Mouse (Mus musculus): Measurements from ENCODE around the gene Tbc1d30. TPM values are rescaled to one million over a fixed set of nuclear protein-coding genes. Genes with fewer than 3 reads are reported as not detected.
A peak's percentile ranks its signal among the peaks of the same experiment; 100 is the strongest.

Tbc1d30 gene
- polyA plus RNA-seq (2015; fragmentation: Nextera tagmentation; extraction: Ambion mirVana) = 1.6 and 2.1 TPM in 2 replicates

DNA sequence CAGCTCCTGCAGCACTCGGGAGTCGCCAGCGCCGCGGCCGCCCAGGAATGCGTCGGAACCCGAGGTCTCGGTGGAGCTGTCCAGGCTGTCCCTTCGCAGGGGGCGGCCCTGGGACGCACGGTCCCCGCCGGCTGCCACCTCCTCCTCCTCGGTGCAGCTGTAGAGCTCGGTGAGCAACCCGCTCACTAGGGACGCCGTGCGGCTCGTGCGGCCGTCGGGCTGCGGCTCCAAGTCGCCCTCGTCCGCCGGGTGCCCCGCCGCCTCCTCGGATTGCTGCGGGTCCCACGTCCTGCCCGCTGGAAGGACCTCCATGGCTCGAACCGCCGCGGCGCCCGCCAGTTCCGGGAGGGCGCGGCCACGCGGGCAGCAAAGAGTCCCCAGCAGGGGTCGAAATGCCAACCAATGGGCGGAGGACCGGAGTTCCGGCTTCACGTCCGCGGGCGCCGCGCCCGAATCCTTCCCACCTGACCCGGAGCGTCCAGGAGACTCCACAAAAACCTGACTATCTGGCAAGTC, at the start of gene Tbc1d30:
Gene Tbc1d30, minus strand, starts transcription at position 213 of the 516 bp plus-strand sequence.
- no peaks in the 10 kb centered on the region for H3K36me3 ChIP-seq
- under 1% methylated on average over 56 of the region's 61 CpGs for WGBS

GRCm38 (mm10) chr10:121398599-121398998, 47.5 kb upstream of the Tbc1d30 start:
- Histone ChIP-seq H3K4me2 (no peak overlapping the region), H3K27me3 (no peaks in the 10 kb centered on the region), H3K9ac (no peak overlapping the region), H3K4me3 (no peak overlapping the region), H3K9me3 (no peaks in the 10 kb centered on the region), H3K4me1 (peaks cover 17% of the 10 kb centered on the region), H3K36me3 (peaks cover 33% of the 10 kb centered on the region), H3K27ac (no peak overlapping the region)
- no peak for ATAC-seq (ENCODE audit: insufficient number of reproducible peaks, insufficient read depth, low FRiP score, low TSS enrichment, low read depth)
- WGBS = 90% methylated on average over 7 of the region's 7 CpGs

More for the DNA sequence above, at the start of gene Tbc1d30:
- no peaks in the 10 kb centered on the region for H3K9me3 ChIP-seq
- peak within 1 kb of the TSS; percentile 95 for H3K4me2 ChIP-seq
- ATAC-seq (ENCODE audit: insufficient number of reproducible peaks, insufficient read depth, low FRiP score, low TSS enrichment, low read depth) = no peak
- H3K27me3 ChIP-seq = peaks cover 39% of the 10 kb centered on the region
- H3K4me1 ChIP-seq = peaks cover 16% of the 10 kb centered on the region
- H3K4me3 ChIP-seq = peak within 1 kb of the TSS; percentile 56
- peak within 1 kb of the TSS; percentile 64 for H3K9ac ChIP-seq
- no peak within 1 kb of the TSS; the same call in 1 of the 2 replicates for H3K27ac ChIP-seq

DNA sequence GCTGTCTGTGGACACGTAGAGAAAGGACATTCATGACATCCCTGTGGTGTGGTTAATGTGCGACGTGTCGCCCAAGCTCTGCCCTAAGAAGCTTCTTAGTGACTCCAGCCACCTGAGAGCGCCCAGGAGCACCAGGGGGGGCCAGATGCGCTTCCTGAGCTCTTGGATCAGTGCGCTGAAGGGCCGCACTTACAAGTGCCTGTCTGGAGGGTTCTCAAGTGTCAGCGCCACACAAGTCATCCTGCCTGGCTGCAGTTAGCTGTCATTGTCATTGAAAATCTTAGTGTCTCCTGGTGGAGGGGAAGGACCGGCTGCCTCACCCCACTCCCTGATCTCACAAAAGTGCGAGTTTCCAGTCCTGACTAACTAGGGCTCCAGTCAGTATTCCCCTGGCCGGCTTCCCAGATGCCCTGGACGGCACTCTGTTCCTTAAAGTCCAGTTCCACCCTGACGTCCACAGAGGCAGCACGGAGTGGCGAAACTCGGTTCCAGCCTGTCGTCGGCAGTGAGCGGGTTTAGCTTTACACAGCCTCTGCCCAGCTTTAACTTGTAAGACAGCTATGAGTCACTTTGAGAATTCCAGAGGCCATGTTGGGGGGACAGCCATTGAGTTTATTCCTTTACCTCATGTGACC, 44.6 kb upstream of the Tbc1d30 start:
- Histone ChIP-seq H3K27ac (no peak overlapping the region), H3K36me3 (peaks cover 63% of the 10 kb centered on the region)
- WGBS = 82% methylated on average over 20 of the region's 20 CpGs

DNA sequence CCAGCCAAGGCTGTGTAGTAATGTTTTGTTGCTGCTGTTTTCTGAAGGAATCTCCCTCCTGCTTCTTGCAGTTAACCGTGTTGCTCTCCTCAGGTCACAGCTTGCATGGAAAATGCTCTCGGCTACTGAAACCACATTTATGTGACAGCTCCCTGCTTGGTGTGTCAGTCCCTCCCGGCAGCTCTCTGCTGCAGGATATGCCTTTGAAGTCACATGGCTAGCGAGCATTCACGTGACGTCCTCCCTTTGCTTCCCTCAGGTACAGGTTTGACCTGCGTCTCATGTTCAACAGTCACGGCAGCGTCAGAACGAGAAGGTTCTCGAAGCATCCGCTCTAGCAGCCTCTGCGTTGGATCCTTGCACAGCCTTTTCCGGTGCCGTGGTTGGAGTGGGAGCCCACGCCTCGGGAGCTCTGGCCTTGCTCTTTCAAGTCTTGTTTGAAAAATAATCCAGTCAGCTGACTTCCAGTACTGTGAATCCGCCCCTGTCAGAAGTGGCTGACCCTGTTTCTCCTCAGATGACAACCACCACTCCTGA, 43.8 kb upstream of the Tbc1d30 start:
- Histone ChIP-seq H3K36me3 (peaks cover 71% of the 10 kb centered on the region), H3K4me3 (no peak overlapping the region), H3K27me3 (no peaks in the 10 kb centered on the region), H3K9ac (no peak overlapping the region), H3K27ac (peak overlapping the region; percentile 52), H3K9me3 (no peaks in the 10 kb centered on the region), H3K4me1 (peaks cover 17% of the 10 kb centered on the region), H3K4me2 (no peak overlapping the region)
- WGBS = 57% methylated on average over 18 of the region's 18 CpGs
- no peak for ATAC-seq (ENCODE audit: insufficient number of reproducible peaks, insufficient read depth, low FRiP score, low TSS enrichment, low read depth)

More for the DNA sequence above, 44.6 kb upstream of the Tbc1d30 start:
- H3K4me2 ChIP-seq = no peak overlapping the region
- peaks cover 17% of the 10 kb centered on the region for H3K4me1 ChIP-seq
- H3K27me3 ChIP-seq = no peaks in the 10 kb centered on the region
- no peak overlapping the region for H3K4me3 ChIP-seq
- no peak overlapping the region for H3K9ac ChIP-seq
- ATAC-seq (ENCODE audit: insufficient number of reproducible peaks, insufficient read depth, low FRiP score, low TSS enrichment, low read depth) = no peak
- no peaks in the 10 kb centered on the region for H3K9me3 ChIP-seq

- H3K4me3 ChIP-seq = no peak overlapping the region
- H3K4me2 ChIP-seq = no peak overlapping the region
- no peaks in the 10 kb centered on the region for H3K27me3 ChIP-seq
- peak overlapping the region; percentile 52 for H3K27ac ChIP-seq
- peaks cover 17% of the 10 kb centered on the region for H3K4me1 ChIP-seq
- ATAC-seq (ENCODE audit: insufficient number of reproducible peaks, insufficient read depth, low FRiP score, low TSS enrichment, low read depth) = no peak
- WGBS = 66% methylated on average over 6 of the region's 6 CpGs
- H3K9ac ChIP-seq = no peak overlapping the region
- no peaks in the 10 kb centered on the region for H3K9me3 ChIP-seq
- H3K36me3 ChIP-seq = peaks cover 77% of the 10 kb centered on the region
These were observed 43.2 kb upstream of the Tbc1d30 start for GRCm38 (mm10) chr10:121394270-121394669.

DNA sequence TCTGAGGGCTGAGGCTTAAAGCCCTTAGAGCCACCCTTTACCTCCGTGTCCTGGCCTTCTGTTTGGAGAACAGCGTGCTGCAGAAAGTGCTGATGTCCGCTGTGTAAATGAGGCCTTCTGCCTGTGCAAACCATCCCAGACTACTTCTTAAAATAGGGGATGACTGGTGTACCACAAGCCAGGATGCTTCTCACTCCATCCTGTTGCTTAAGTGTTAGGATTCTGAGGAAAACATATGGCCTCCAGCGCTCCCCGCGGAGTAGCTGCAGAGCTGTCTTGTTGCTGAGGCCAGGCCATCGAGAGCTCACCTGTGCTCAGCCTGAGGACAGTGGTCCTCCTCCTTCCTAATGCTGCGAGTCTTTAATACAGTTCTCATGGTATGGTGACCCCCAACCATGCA, 40.8 kb upstream of the Tbc1d30 start:
- Histone ChIP-seq H3K27me3 (no peaks in the 10 kb centered on the region), H3K9ac (no peak overlapping the region), H3K36me3 (peaks cover 95% of the 10 kb centered on the region), H3K9me3 (no peaks in the 10 kb centered on the region), H3K4me1 (peaks cover 18% of the 10 kb centered on the region), H3K4me2 (no peak overlapping the region), H3K27ac (no peak overlapping the region), H3K4me3 (no peak overlapping the region)
- ATAC-seq (ENCODE audit: insufficient number of reproducible peaks, insufficient read depth, low FRiP score, low TSS enrichment, low read depth) = no peak
- 91% methylated on average over 8 of the region's 8 CpGs for WGBS

DNA sequence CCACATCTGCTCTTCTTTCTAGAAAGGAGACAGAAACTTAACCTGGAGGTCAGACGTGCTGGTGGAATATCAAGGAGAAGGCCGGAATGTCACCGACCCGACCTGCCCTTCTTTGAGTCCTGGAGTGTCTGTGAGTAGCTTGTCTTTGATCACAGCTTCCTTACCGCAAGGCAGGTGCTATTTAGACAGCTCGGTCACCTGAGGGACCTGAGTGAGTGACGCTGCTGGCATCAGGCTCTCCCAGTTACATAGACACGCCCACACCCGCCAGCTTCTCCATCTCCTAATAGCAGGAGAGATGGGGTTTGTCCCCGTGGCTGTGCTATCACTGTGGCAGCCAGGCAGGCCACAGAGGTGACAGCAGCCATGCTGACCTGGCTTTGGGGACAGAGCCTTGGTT, 39.5 kb upstream of the Tbc1d30 start:
- H3K4me2 ChIP-seq = no peak overlapping the region
- no peak for ATAC-seq (ENCODE audit: insufficient number of reproducible peaks, insufficient read depth, low FRiP score, low TSS enrichment, low read depth)
- H3K4me1 ChIP-seq = peaks cover 31% of the 10 kb centered on the region
- H3K4me3 ChIP-seq = no peak overlapping the region
- H3K27me3 ChIP-seq = no peaks in the 10 kb centered on the region
- peaks cover 82% of the 10 kb centered on the region for H3K36me3 ChIP-seq
- no peak overlapping the region for H3K9ac ChIP-seq
- WGBS = 69% methylated on average over 10 of the region's 10 CpGs
- no peaks in the 10 kb centered on the region for H3K9me3 ChIP-seq
- H3K27ac ChIP-seq = no peak overlapping the region

GRCm38 (mm10) chr10:121386347-121386746, 35.3 kb upstream of the Tbc1d30 start:
- H3K4me3 ChIP-seq = no peak overlapping the region
- H3K4me1 ChIP-seq = peaks cover 16% of the 10 kb centered on the region
- H3K27me3 ChIP-seq = no peaks in the 10 kb centered on the region
- WGBS = 21% methylated on average over 9 of the region's 9 CpGs
- H3K9me3 ChIP-seq = no peaks in the 10 kb centered on the region
- H3K4me2 ChIP-seq = peak overlapping the region; percentile 5; the same call in 1 of the 2 replicates
- 0 out of 2 replicates have a peak overlapping the region, but pooled peaks have one; percentile 44 for H3K9ac ChIP-seq
- ATAC-seq (ENCODE audit: insufficient number of reproducible peaks, insufficient read depth, low FRiP score, low TSS enrichment, low read depth) = no peak
- H3K36me3 ChIP-seq = peaks cover 81% of the 10 kb centered on the region
- H3K27ac ChIP-seq = peak overlapping the region; percentile 62; the same call in 1 of the 2 replicates

DNA sequence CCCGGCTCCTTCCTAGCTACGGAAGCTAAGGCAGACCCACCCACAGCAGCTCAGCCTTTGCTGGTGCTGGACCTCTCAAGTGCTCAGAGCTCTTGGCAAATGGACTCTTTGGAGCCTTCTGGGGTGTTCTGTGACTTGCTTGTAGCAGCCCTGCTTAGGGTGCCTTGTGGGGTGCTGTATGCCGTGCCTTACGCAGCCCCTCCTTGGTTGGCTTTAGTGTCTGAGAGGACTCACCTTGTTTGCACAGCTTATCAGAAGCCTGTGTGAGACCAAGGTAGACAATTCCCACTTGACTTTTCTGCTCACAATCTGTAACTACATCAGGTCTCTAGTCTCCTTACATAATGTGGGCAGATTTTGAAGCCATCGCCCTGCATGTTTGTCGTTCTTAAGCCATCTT, 34.6 kb upstream of the Tbc1d30 start:
- no peak for ATAC-seq (ENCODE audit: insufficient number of reproducible peaks, insufficient read depth, low FRiP score, low TSS enrichment, low read depth)
- Histone ChIP-seq H3K4me3 (no peak overlapping the region), H3K27me3 (no peaks in the 10 kb centered on the region), H3K4me2 (no peak overlapping the region), H3K4me1 (peaks cover 16% of the 10 kb centered on the region), H3K9ac (no peak overlapping the region), H3K9me3 (no peaks in the 10 kb centered on the region), H3K27ac (peak overlapping the region; percentile 62; the same call in 1 of the 2 replicates), H3K36me3 (peaks cover 81% of the 10 kb centered on the region)
- WGBS = 93% methylated on average over 6 of the region's 6 CpGs

- H3K4me1 ChIP-seq = peaks cover 16% of the 10 kb centered on the region
- H3K27me3 ChIP-seq = no peaks in the 10 kb centered on the region
- H3K9ac ChIP-seq = no peak overlapping the region
- ATAC-seq (ENCODE audit: insufficient number of reproducible peaks, insufficient read depth, low FRiP score, low TSS enrichment, low read depth) = no peak
- H3K9me3 ChIP-seq = no peaks in the 10 kb centered on the region
- 92% methylated on average over 13 of the region's 13 CpGs for WGBS
- H3K27ac ChIP-seq = no peak overlapping the region
- H3K4me3 ChIP-seq = no peak overlapping the region
- no peak overlapping the region for H3K4me2 ChIP-seq
- peaks cover 81% of the 10 kb centered on the region for H3K36me3 ChIP-seq
These were observed 33.6 kb upstream of the Tbc1d30 start for GRCm38 (mm10) chr10:121384710-121385109.

GRCm38 (mm10) chr10:121381280-121381679, 30.2 kb upstream of the Tbc1d30 start:
- 94% methylated on average over 18 of the region's 18 CpGs for WGBS
- Histone ChIP-seq H3K27ac (no peak overlapping the region), H3K27me3 (no peaks in the 10 kb centered on the region), H3K9ac (no peak overlapping the region), H3K4me1 (peaks cover 9% of the 10 kb centered on the region), H3K4me3 (no peak overlapping the region), H3K9me3 (no peaks in the 10 kb centered on the region), H3K36me3 (peaks cover 89% of the 10 kb centered on the region), H3K4me2 (no peak overlapping the region)
- no peak for ATAC-seq (ENCODE audit: insufficient number of reproducible peaks, insufficient read depth, low FRiP score, low TSS enrichment, low read depth)

DNA sequence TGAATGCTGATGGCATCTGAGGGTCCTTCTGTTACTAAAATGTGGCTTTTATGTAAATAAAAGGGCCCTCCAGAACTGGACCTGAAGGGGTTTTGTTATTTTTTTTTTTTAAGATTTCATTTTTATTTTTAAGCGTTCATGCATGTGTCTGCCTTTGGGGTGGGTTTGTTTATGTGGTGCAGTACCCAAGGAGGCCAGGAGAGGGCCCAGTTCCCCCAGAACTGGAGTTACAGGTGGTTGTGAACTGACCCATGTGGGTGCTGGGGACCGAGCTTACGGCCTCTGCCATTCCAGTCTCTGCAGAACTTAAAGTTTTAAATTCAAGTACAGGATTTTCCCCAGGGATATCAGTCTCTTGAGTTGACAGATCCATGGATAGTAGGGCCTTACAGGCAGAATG, 28.3 kb upstream of the Tbc1d30 start:
- H3K27me3 ChIP-seq = no peaks in the 10 kb centered on the region
- H3K4me2 ChIP-seq = no peak overlapping the region
- H3K4me1 ChIP-seq = peaks cover 6% of the 10 kb centered on the region; the same call in 1 of the 2 replicates
- no peak overlapping the region for H3K27ac ChIP-seq
- H3K36me3 ChIP-seq = peaks cover 92% of the 10 kb centered on the region
- H3K9ac ChIP-seq = no peak overlapping the region
- no peak for ATAC-seq (ENCODE audit: insufficient number of reproducible peaks, insufficient read depth, low FRiP score, low TSS enrichment, low read depth)
- H3K9me3 ChIP-seq = no peaks in the 10 kb centered on the region
- 97% methylated on average over 3 of the region's 3 CpGs for WGBS
- no peak overlapping the region for H3K4me3 ChIP-seq

Data from embryonic facial prominence, embryonic 13.5 days (tissue).